Mouse (Mus musculus) activated CD4-positive, CD25-positive, alpha-beta regulatory T cell, adult 4 months (primary cell): ENCODE measurements around the gene Olfr594. TPM values are rescaled to one million over a fixed set of nuclear protein-coding genes. Genes with fewer than 3 reads are reported as not detected.
"Not testable (repeated sequence)": the region's sequence is repeated elsewhere in the genome, so short reads cannot be mapped to it uniquely, and the experiment has no call there.

Experiments used
- ATAC-seq: one replicate; pipeline ENCODE4 v1.8.0; 2017
- polyA plus RNA-seq, 2 experiments: library from polyadenylated mRNA; unstranded; fragments of 100-300 nt; shearing (Covaris generic); gene quantifications; one replicate each; pipeline ENCODE4 v1.2.1; 2017

Gene Olfr594
- not detected for polyA plus RNA-seq

DNA sequence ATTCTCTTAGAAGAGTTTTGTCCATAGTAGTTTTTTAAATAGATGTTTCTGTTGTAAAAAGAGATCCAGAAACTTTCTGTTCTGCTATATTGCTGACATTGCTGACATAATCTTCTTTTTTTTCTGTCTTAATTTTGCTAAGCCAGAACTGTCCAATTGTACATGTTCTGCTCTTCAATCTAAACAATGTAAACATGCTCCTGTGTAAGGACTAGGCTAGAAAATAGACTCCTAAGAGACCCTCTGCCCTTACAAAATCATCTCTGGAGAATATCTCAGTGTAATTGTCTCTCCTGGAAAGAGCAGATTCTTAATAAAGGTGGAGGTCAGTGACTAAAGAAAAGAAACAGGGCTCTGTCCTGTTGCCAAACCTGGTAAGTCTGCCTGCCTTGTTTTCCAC is at the start of gene Olfr594:
Olfr594 (plus strand) TSS at position 301 of the 400 bp plus-strand sequence.
- no peak for ATAC-seq

DNA sequence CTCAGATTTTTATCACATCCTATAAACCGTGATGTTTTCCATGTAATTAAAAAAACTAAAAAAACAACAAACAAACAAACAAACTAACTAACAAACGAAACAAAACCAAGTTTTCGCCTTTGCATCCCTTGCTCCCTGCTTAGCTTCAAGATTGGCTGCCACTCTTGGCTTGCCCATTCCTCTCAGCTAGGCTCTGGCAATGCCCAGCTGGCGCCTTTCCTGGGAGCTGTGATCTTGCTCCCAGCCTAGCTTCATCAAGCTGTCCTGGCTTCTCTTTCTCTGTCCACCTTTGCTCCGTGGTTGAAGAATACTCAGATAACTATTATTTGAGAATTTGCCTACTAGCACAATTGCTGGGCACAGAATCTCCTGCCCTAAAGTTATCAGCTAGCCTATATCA is 47.1 kb upstream of the Olfr594 start:
- ATAC-seq = no peak

DNA sequence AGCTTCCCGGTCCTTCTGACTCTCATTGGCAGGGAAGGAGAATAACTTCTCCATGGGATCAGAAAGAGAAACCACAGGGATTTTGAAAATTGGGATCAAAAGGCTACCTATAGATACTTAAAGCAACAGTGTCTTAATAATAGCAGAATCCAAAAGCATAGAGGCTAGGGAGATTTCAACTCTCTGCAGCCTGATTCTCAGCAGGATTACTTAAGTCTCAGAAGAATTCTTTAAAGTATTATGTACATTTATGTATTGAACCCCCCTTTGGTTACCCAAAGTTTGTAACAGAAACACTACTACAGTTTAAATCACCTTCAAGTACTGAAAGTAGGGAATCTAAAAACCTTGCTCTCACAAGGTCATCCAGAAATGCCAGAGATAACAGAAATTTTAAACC is 38.6 kb upstream of the Olfr594 start, which contains the start of gene Olfr591:
Olfr591 (minus strand) TSS at position 101 of the 400 bp plus-strand sequence.
- ATAC-seq = no peak

DNA sequence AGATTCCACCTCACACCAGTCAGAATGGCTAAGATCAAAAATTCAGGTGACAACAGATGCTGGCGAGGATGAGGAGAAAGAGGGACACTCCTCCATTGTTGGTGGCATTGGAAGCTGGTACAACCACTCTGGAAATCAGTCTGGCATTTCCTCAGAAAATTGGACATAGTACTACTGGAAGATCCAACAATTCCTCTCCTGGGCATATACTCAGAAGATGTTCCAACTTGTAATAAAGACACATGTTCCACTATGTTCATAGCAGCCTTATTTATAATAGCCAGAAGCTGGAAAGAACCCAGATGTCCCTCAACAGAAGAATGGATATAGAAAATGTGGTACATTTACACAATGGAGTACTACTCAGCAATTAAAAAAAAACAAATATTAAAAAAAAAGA is 32.3 kb upstream of the Olfr594 start, which contains the start of gene Olfr592:
Olfr592 (plus strand) TSS at position 301 of the 400 bp plus-strand sequence.
- not testable (repeated sequence) for ATAC-seq

DNA sequence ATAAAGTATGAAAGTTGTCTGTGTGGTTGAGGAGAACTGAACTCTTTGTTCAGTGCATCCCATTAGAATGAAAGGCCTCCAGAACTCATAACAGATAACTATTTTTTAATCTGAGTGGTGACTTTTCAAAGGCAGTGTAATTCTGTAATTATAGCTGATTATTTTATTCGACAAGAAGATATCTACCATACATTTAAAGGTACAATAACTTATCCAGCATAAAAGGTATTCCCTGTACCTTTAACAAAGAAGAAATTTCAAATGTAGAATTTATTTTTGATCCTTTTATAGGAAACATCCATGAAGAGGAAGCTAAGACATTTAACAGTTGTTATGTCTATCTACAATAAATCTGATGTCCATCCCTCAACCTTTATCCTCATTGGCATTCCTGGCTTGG is 5.2 kb upstream of the Olfr594 start, which contains the start of gene Olfr593:
Olfr593 (plus strand) TSS at position 301 of the 400 bp plus-strand sequence.
- ATAC-seq = no peak

DNA sequence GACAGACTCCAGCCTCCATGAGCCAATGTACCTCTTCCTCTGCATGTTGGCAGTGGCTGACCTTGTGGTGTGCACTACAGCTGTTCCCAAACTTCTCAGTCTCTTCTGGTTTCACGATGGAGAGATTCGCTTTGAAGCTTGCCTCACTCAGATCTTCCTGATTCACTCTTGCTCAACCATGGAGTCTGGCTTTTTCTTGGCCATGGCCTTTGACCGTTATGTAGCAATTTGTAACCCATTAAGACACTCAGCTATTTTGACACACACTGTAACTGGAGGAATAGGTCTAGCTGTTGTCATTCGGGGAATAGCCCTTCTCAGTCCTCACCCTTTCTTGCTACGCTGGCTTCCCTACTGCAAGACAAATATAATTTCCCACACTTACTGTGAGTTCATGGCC is 4.7 kb upstream of the Olfr594 start:
- not testable (repeated sequence) for ATAC-seq

DNA sequence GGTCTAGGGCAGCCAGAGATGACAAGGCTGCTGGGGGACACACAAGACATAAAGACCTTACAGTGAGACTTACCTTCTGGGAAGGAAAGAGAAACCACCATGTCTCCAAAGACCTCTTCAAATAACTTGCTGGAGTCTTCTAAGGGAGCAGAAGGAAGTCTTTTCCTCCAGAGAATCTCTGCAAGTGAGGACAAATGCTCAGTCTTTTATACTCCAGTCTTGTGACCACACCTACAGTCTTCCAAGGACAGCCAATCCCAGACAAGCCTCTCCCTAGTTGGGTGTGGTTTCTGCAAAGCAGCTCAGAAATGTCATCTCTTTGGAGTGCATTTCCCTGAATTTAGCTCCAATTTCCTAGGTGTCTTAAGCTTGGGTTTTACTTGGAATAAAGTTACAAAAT is 35.6 kb downstream of the Olfr594 start, which contains the start of gene Usp17ld:
Usp17ld (minus strand) TSS at position 101 of the 400 bp plus-strand sequence.
- not testable (repeated sequence) for ATAC-seq

Other genes starting within 250 kb of the Olfr594 start
- not detected for gene Olfr577, start 241.1 kb upstream of the Olfr594 start, polyA plus RNA-seq
- gene Olfr578, start 227.7 kb upstream of the Olfr594 start, polyA plus RNA-seq = not detected
- not detected for gene Olfr582, start 179.0 kb upstream of the Olfr594 start, polyA plus RNA-seq
- gene Olfr583, start 165.7 kb upstream of the Olfr594 start, polyA plus RNA-seq = not detected
- gene Olfr584, start 135.1 kb upstream of the Olfr594 start, polyA plus RNA-seq = not detected
- gene Olfr585, start 119.3 kb upstream of the Olfr594 start, polyA plus RNA-seq = not detected
- gene Olfr586, start 91.4 kb upstream of the Olfr594 start, polyA plus RNA-seq = not detected
- gene Olfr588-ps1, start 76.1 kb upstream of the Olfr594 start, polyA plus RNA-seq = under 1 TPM in 1 of 2 experiments, not detected in 1; 0.07 TPM
- gene Olfr589, start 60.6 kb upstream of the Olfr594 start, polyA plus RNA-seq = not detected
- gene Olfr591, start 38.7 kb upstream of the Olfr594 start, polyA plus RNA-seq = under 1 TPM in 1 of 2 experiments, not detected in 1; 0.09 TPM
- not detected for gene Olfr592, start 32.2 kb upstream of the Olfr594 start, polyA plus RNA-seq
- not detected for gene Olfr593, start 5.1 kb upstream of the Olfr594 start, polyA plus RNA-seq
- not detected for gene Usp17ld, start 35.5 kb downstream of the Olfr594 start, polyA plus RNA-seq
- gene Olfr596, start 88.7 kb downstream of the Olfr594 start, polyA plus RNA-seq = not detected
- gene Olfr597, start 99.3 kb downstream of the Olfr594 start, polyA plus RNA-seq = under 1 TPM in 1 of 2 experiments, not detected in 1; 0.12 TPM
- not detected for gene Olfr598, start 106.6 kb downstream of the Olfr594 start, polyA plus RNA-seq
- gene Olfr599, start 118.9 kb downstream of the Olfr594 start, polyA plus RNA-seq = not detected
- gene Olfr600, start 132.7 kb downstream of the Olfr594 start, polyA plus RNA-seq = not detected
- not detected for gene Olfr601, start 145.7 kb downstream of the Olfr594 start, polyA plus RNA-seq
- not detected for gene Olfr603, start 169.2 kb downstream of the Olfr594 start, polyA plus RNA-seq
- gene Usp17lc, start 198.1 kb downstream of the Olfr594 start, polyA plus RNA-seq = not detected
- not detected for gene Olfr605, start 228.4 kb downstream of the Olfr594 start, polyA plus RNA-seq
- gene Olfr606, start 232.1 kb downstream of the Olfr594 start, polyA plus RNA-seq = not detected
- under 1 TPM in 1 of 2 experiments, not detected in 1; 0.08 TPM for gene Olfr607, start 247.2 kb downstream of the Olfr594 start, polyA plus RNA-seq